Mouse (Mus musculus): ENCODE measurements at regions not wholly inside any gene's neighbourhood (a gene's known extent, or its start where the extent isn't known, plus 50 kb on each side); places are given as distances from the start of the nearest gene placed in this dataset.

DNA sequence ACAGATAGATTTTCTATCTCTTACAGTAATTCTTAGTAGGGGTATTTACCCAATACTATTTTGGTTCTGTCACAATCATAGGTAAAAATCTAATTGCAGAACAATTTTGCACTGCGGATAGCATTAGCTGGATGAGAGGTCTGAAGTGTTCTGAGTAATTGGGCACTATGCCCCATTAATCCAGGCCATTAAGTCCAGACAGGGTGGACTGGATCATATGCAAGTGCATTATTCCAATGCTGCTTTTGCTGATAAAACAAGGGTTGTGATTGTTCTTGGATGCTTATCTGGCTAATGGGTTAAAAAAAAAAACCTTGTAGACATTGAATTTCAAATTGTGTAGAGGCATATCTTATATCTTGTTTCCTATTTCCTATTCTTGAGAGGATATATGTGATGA, 1732.6 kb upstream of the Gm6569 start:
- DNase-seq, result no peak

DNA sequence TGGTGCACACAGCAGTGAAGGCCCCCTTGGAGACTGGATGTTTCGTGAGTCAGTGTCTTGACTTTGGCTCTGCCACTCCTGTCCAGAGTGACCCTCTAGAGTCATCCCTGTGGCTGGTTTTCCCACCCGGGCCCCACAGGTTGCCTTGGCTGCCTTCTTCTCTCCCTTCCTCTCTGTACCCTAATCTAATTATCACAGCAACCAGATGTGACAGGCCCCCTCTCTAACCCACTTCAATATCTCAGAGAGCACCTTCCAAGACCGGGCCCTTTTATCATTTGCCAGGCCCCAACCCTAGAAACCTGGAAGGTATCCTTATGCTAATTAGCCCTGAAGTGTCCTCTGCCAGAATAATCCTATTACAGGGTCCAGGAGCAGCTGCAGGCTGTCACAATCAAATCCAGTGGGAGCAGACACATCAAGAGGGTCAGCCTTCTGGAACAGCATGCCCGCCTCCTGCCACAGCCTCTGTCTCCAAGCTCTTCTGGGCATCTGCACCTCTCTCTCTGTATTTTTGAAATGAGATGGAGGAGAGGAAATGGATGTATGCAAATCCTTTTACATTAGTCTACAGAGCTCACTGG, 1728.4 kb upstream of the Gm6569 start:
- DNase-seq, result no peak

DNA sequence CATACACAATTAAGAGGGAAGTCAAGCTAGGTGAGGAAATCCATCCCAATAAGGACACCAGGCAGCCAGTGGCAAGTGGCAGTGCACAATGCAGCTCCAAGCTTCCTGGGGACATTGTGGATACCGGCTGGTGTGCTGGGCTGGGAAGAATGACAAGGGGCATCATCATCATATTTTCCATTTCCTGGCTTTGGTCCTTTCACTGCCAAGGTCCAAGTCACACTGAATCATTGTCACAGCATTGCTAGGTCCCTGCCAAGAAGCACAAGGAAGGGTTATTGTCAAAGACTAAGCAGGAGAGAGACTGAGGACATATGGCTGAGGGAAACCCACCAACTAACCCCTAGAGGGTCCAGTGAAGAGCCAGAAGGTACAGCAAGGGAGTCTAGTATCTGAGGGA, 1723.8 kb upstream of the Gm6569 start:
- no peak for DNase-seq

DNA sequence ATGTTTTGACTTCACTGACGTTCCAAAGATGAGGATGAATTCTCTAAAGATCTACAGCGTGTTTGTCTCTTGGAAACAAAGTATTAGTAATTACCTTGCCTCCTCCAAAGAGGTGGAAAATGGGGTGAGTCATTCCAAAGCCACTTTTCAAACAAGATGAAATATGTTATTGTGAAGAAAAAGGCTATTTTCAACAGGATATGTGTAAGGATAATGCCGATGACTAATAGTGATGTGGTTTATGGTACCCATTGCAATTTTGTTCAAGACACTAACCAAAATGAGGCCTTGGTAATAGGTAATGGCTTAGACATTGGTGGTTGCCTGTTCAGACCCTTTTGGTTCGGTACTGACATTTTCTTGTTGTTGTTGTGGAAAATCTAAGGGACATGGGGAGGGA, 1717.6 kb upstream of the Gm6569 start:
- DNase-seq, result no peak

DNA sequence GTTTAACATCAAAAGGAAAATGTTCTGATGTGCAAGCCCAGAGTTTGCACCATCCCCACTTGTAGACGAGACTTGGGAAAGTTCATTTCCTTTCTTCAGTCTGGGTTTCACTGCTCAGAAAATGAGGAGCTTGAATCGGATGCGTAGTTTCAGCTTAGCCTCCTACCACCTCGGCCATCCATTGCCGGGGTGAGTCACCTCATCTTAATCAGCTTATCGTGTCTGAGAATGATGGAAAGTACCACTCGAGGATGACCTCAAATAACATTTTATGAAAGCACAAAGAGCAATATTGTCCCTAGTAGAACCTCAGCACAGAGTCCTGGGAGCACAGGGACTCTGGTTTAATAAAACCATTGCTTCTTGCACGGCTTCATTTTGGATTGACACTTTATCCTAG, 1700.1 kb upstream of the Gm6569 start:
- DNase-seq, result no peak

DNA sequence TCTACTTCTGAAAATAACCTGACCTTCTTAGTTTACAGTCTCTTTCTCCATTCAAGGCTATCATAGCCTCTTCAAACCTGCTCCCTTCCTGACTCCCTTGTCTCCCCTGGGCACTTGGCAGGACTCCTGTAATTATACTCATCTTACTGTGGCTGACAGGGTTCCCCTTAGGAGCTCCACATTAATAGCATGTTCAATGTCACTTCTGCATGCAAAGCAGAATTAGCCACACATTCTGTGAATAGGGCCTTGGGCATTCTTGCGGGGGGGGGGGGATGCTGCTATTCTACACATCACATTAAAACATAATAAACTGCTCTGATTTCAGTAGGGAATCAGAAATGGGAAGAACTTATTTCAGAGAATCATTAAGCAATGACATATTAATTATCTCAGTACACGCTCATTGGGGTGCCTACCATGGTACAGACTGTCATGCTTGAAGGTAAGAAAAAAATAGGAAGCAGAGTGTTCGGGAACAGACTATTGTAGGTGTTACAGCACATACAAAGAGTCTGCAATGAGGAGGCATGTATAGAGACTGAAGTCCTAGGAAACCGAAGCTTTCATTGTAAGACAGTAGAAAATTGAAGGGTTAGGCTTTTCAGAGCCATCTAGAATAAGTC, 1698.3 kb upstream of the Gm6569 start:
- DNase-seq, result no peak

DNA sequence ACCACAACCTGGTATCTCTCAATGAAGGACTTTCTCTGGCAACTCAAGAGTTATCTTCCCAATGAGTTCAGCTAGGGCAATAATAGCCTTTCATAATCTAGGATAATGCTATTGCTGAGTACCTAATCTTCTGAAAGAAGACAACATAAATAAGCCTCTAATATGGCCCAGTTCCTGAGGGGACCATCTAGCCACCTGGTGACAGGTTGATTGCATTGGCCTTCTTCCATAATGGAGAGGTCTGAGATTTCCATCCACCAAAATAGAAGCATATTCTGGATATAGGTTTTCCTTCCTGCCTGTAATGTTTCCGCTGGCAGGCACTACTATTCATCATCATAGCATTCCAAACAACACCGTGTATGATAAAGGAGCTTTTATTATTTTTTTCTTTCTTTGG, 1694.2 kb upstream of the Gm6569 start:
- DNase-seq, result no peak

DNA sequence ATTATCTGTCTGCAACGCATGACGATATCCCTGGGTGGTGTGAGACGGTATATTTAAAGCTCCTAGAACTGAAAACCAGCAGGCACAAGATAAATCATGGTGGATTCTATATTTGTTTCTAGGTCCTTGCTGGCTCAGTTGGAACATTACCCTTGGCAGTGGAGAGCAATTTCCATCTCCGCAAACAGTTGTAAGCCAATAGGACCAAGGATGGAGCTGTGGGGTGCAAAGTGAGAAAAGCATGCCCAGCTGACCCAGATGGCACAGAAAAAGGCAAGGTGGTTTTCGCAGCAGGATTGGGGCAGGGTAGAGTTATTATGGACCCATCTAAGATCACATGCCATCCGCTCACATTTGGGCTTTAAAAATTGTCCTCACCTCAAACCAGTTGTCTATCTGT, 1683.8 kb upstream of the Gm6569 start:
- no peak for DNase-seq

DNA sequence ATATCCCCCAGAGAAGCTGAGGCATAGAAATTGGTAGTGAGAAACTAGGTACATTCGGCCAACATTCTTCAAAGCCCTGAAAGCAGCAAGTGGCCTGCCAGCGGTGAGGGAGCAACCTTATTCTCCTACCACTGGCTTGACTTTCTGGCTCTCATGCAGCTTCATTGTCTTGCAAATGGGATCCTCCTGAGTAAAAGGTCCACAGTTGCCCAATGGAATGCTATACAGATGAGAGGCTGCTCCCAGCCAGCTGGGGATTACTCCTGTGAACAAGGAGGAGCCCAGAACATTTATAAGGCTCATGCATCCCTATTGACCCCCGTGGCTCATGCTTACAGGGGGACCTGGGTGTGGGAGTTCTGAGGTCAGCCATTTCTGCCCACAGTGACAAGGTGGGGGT, 1675.9 kb upstream of the Gm6569 start:
- DNase-seq, result no peak

DNA sequence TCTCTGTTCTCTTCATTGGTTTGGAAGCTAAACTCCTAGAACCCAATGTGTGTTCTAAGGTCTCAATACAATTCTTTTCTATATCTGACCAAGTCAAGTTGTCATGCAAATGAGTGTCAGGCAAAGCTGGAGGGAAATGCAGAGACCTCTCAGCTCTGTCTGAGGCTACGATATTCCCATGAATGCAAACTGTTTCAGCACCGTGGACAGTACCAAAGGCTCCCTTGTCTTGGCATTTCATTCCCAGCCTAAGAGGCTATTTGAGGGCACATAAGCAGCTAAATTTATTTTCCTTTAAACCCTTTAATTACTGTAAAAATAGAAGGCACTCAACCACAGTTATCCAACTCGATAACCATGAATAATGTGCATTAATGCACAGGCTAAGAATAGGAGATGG, 1633.5 kb upstream of the Gm6569 start:
- no peak for DNase-seq

DNA sequence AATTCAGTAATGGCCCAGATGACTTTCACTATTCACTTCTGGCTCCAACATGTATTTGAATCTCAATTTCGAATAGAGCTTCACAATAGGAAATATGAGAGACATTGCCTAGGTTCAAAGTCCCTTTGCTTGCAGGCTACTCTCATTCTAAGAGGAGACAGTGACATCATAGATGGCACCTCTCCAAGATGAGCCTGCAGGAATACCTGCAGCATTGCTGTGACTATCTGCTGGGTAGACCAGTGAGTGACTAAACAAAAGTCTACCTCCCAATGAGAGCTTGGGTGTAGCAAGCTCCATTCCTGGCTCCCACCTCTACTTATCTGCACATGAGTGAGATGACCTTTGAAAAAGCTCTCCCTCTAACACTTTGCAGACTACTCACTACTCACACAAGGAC, 1632.6 kb upstream of the Gm6569 start:
- no peak for DNase-seq

DNA sequence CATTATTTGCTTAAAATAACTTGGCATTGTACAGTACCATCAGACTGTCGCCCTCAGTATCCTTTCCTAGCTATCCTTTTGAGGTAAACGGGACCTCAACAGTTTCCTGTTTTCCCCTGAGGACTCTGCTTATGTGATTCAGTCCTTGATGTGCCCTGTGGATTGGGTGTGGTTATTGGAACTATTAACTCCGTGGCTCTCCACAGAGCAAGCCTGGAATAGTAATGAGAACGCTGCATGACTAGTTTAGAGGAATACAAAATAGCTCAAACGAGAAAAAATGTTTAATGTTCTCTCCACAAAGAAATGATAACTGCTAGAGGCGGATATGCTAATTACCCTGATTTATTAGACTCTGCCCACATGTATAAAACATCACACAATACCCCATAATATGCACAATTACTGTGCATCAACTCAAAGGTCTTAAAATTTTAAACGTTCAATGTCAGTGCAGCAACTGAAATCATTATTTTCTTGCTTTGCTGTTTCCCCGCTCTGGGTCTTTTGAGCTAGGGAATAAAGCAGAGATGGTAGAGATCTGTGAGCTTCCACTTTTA, 1629.0 kb upstream of the Gm6569 start:
- DNase-seq, result no peak

DNA sequence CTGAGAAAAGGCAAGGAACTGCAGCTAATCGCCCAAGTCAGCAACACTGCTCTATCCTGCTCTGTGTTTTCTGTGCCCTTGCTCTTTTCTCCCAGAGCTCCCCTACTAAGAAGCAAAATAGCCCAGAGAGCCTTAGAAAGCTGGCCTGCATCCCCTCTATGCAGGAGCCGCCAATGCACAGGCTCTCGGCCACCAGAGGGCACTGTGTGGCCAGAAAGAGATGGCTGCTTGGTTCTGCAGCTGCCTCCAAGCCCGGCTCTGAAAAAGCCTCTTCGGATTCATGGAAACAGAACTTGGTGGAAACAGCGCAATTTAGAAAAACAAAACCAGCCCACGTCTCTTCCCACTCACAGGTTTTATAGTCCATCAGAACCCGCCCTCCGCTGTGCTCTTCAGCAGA, 1628.4 kb upstream of the Gm6569 start:
- DNase-seq, result peak; percentile 71

DNA sequence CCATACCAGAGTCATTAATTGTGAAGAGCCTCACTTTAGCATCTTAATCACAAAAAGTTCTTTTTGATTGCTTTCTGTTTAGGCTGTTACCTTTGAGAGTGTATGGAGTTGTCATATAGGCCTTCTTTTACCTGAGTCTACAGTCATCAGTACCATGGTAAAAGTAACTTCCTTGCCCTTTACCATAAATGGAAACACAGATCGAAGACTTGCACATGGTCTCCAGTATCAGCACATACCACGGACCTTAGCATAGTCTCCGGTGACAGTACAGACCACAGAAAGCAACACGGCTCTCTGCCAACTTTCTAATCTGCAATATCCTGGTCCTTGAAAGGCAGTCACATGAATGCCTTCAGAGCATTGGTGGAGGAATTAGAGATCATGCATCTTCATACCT, 1626.8 kb upstream of the Gm6569 start:
- no peak for DNase-seq

DNA sequence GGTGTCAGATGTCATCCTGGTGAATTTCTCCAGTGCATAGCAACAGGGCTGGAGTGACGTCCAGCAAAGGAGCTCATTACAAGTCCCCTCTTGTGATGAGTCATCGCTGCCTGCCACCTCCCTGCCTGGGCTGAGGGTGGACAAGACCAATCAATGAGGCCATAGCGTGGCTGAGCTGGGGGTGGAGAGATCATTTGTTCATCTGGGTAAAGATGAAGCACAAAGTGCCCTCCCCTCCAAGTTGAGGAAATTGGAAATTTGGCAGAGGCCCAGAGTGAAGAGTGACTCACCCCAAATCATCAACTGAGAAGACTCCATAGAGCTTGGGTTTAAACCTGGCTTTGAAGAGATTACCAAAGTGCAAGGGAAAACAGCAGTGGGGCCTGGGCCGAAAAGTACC, 1626.3 kb upstream of the Gm6569 start:
- no peak for DNase-seq

DNA sequence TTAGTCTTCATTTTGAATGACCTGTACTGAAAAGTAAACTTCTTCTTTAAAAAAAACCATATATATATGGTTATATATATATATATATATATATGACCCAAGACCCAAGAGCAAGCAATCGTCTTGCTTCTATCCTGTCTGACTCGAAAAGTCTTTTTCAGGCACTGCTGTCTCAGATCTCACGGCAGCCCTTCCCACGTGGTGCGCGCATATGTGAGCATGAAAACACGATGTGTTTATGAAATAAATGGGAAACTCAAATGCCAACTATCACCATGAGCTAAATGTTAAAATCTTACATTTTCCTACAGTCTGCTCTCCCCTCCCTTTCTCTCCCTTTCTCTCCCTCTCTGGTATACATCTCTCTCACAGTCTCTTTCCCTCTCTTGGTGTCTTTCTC, 1625.4 kb upstream of the Gm6569 start:
- DNase-seq, result no peak

DNA sequence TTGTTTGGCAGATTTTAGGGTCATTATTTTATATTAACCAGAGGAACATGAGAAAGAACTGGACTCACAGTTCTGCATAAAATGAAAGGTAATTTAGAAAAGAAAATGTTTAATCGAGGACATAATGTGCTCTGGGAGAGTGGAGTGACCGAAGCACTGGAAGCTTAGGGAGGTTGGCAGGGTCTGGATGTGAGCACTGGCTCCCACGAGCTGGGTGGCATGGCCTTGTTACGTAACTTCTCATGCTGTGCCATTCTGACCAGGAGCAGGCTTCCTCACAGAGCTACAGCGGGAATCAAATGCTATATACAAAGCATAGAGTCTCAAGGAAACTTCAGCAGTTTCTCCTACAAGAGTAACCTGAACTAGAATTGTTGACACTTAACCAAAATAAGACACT, 1616.6 kb upstream of the Gm6569 start:
- DNase-seq, result no peak

DNA sequence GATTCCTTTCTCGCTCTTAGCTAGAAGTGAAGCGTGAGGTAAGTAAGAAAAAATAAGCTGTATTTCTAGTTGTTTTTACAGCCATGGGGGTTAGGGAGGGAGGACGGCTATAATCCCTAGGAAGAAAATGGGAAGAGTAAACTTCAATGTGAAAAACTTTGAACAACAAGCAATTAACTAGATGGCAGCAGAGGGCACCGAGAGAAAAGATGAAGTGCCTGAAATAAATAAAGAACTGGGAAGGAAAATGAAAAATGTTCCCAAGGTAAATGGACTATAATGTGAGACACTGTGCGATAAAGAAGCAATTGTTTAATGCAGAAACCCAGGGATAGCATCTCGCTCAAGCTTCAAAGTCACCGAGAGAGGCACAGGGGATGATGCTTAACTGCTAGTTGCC, 1614.4 kb upstream of the Gm6569 start:
- no peak for DNase-seq

DNA sequence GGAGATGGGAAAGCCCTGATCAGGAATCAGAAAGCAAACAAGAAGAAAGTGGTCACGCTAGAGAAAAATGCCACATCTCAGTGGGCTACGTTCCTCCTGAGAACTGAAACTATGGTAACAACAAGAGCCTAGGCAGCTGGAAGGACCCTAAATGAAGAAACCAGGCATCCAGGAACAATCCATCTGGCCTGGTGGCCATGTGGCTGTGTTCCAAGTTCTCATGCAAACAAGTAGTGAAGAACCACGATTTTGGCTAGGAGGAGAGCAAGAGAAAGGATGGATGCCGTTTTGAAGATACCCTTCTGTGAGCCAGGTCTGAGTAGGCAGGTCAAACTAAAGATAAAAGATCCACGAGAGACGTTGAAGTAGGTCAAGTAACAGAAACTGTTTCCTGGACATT, 1613.6 kb upstream of the Gm6569 start:
- no peak for DNase-seq

DNA sequence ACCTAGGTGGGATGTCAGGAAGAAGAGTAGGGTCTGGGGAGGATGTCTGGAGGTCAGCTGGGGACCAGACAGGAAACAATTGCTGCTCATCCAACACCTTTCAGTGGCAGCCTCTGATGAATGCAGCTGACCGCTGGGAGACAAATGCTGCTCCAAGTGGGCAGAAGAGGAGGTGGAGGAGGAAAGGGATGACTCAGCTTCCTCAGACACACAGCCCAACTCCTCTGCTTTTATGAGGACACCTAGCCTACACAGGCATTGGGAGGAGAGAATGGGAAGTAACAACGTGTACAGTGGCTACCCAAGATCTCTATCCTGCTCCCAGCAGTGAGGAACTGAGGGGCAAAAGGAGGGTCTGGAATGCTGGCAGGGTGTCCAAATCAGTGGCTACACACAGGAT, 1602.0 kb upstream of the Gm6569 start:
- DNase-seq, result no peak

DNA sequence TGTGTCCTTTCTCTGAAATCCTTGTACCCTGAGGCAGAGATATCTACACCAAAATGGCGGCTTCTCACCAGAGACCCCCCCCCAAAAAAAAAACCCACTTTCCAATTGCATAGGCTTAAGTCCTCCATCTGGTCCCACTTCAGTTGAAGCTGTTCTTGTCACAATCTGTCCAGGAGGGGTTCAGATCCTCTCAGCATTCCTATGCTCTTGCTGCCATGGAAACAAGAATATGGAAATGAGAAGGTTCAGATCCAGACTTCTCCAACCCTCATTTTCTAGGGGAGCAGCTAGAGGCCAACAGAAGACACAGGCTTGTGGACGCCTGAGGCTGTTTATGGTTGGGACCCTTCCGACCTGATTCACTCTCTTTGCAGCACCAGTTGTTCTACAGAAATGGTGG, 1569.7 kb upstream of the Gm6569 start:
- no peak for DNase-seq

DNA sequence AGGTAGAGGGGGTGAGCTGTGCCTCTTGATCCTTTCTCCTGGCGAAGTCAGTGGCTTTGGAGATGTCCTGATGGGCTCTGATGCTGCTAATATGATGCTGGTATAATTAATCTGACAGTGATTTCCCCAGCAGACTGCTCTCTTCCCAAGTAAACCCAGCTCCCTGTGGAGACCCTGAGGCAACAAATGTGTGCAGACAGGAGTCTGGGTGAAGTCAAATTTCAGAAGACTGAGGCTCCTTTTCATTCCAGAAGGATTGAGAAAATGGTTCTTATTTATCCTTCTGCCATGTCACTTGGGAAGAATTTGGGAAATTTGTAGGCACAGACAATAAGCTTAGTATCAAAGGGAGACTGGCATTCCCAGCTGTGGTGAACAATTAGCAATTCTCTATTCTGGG, 1550.5 kb upstream of the Gm6569 start:
- no peak for DNase-seq

DNA sequence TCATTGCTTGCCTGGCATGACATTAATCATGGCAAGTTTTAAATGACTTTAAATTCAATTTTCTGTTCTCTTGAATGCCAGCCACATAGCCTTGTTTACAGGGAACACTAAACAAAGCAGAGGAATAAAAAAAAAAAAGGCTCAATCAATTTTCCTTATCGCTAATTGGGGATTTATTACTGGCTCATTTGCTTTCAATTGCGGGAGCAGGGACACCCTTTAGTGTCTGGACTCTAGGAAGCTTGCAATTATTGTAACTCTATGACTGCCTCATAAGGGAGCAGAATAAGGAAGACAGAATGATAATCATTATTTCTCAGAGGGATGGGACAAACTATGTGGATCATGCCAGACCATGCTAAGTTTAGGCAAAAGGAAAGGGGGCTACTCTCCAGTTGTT, 1537.7 kb upstream of the Gm6569 start:
- DNase-seq, result no peak

DNA sequence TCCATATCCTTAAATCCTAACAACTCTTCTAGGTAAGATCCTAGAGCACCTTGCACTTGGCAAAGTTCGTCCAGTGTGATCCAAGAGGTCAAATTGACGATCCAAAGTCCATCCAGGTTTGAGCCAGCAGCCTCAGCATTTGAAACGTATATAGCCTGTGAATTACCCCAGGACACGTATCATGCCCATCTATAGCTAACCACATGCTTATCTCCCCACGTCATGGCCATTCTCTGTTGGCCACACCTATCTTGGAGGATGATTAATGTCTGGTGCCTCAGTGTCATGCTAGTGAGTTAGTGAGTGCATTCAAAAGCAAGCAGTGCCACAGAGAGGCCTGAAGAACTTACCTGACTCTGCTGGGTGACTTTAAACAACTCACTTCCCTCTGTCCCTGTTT, 1521.9 kb upstream of the Gm6569 start:
- no peak for DNase-seq

DNA sequence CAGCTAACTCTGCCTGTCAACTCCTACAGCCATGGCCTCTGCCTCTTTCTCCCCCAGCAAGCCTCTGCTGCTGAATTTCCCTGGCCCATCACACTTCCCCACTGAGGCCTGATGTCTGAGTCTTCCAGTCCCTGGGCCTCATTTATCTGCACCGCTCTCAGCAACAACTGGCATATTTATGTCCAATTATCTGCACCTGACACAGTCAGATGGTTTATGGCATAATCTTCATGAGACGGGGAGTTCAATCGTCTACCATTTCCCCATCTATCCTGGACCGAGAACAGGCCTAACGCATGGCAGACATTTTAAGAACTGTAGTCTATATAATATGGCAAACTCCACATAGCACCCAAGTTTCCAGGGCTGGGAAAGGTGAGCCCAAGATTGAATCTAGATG, 1512.8 kb upstream of the Gm6569 start:
- no peak for DNase-seq
